Mouse (Mus musculus): ENCODE data around the gene Olfr790. TPM values are rescaled to one million over a fixed set of nuclear protein-coding genes. Genes with fewer than 3 reads are reported as not detected.

The Olfr790 gene
- polyA plus RNA-seq (2014; fragmentation: Nextera tagmentation; extraction: Ambion mirVana): not detected in 2 replicates

- no peak within 1 kb of the TSS for H3K9ac ChIP-seq (ENCODE audit: low read length)
- no peak within 1 kb of the TSS for H3K27ac ChIP-seq (ENCODE audit: low read depth)
- no peaks in the 10 kb centered on the region for H3K27me3 ChIP-seq (replicated peaks; ENCODE audit: control insufficient read depth, insufficient read depth, low read length)
- no peaks in the 10 kb centered on the region for H3K36me3 ChIP-seq (ENCODE audit: control insufficient read depth, insufficient read depth, low read length)
- no peak within 1 kb of the TSS for H3K4me2 ChIP-seq (ENCODE audit: low read length)
- H3K4me3 ChIP-seq (ENCODE audit: low read depth, low read length): no peak within 1 kb of the TSS
- no peak for DNase-seq (ENCODE audit: low spot score)
- ATAC-seq (replicated peaks; ENCODE audit: low FRiP score, low TSS enrichment, low read depth): no peak
- no peaks in the 10 kb centered on the region for H3K9me3 ChIP-seq (ENCODE audit: control insufficient read depth, low read length)
- H3K4me1 ChIP-seq (replicated peaks; ENCODE audit: control insufficient read depth, insufficient read depth, low read length): no peaks in the 10 kb centered on the region
Observed at GRCm38 (mm10) chr10:129498192-129498591, at the start of gene Olfr790. Olfr790 (plus strand) TSS chr10:129498492.

GRCm38 (mm10) chr10:129461562-129461961, 36.7 kb upstream of the Olfr790 start, which contains the start of gene Olfr787:
Olfr787 (plus strand) TSS chr10:129461862.
- Histone ChIP-seq H3K4me2 (ENCODE audit: low read length) (no peak within 1 kb of the TSS), H3K4me1 (replicated peaks; ENCODE audit: control insufficient read depth, insufficient read depth, low read length) (no peaks in the 10 kb centered on the region), H3K4me3 (ENCODE audit: low read depth, low read length) (no peak within 1 kb of the TSS), H3K9ac (ENCODE audit: low read length) (no peak within 1 kb of the TSS), H3K9me3 (ENCODE audit: control insufficient read depth, low read length) (no peaks in the 10 kb centered on the region), H3K36me3 (ENCODE audit: control insufficient read depth, insufficient read depth, low read length) (no peaks in the 10 kb centered on the region), H3K27me3 (replicated peaks; ENCODE audit: control insufficient read depth, insufficient read depth, low read length) (no peaks in the 10 kb centered on the region), H3K27ac (ENCODE audit: low read depth) (no peak within 1 kb of the TSS)
- 81% methylated on average over 3 of the region's 3 CpGs for WGBS
- no peak for ATAC-seq (replicated peaks; ENCODE audit: low FRiP score, low TSS enrichment, low read depth)
- no peak for DNase-seq (ENCODE audit: low spot score)

- Histone ChIP-seq H3K4me1 (replicated peaks; ENCODE audit: control insufficient read depth, insufficient read depth, low read length) (no peaks in the 10 kb centered on the region), H3K36me3 (ENCODE audit: control insufficient read depth, insufficient read depth, low read length) (no peaks in the 10 kb centered on the region), H3K27me3 (replicated peaks; ENCODE audit: control insufficient read depth, insufficient read depth, low read length) (no peaks in the 10 kb centered on the region), H3K4me3 (ENCODE audit: low read depth, low read length) (no peak within 1 kb of the TSS), H3K9me3 (ENCODE audit: control insufficient read depth, low read length) (no peaks in the 10 kb centered on the region), H3K27ac (ENCODE audit: low read depth) (no peak within 1 kb of the TSS), H3K4me2 (ENCODE audit: low read length) (no peak within 1 kb of the TSS), H3K9ac (ENCODE audit: low read length) (no peak within 1 kb of the TSS)
- DNase-seq (ENCODE audit: low spot score) (no peak), ATAC-seq (replicated peaks; ENCODE audit: low FRiP score, low TSS enrichment, low read depth) (no peak)
Observed at GRCm38 (mm10) chr10:129470698-129471097, 27.6 kb upstream of the Olfr790 start, which contains the start of gene Olfr788. Olfr788 (plus strand) TSS chr10:129470998.

- H3K4me3 ChIP-seq (ENCODE audit: low read depth, low read length): no peak overlapping the region
- H3K9ac ChIP-seq (ENCODE audit: low read length): no peak overlapping the region
- no peak for ATAC-seq (replicated peaks; ENCODE audit: low FRiP score, low TSS enrichment, low read depth)
- H3K4me2 ChIP-seq (ENCODE audit: low read length): no peak overlapping the region
- H3K27ac ChIP-seq (ENCODE audit: low read depth): no peak overlapping the region
- DNase-seq (ENCODE audit: low spot score): no peak
- WGBS: 64% methylated on average over 2 of the region's 2 CpGs
- no peaks in the 10 kb centered on the region for H3K36me3 ChIP-seq (ENCODE audit: control insufficient read depth, insufficient read depth, low read length)
- no peaks in the 10 kb centered on the region for H3K4me1 ChIP-seq (replicated peaks; ENCODE audit: control insufficient read depth, insufficient read depth, low read length)
- no peaks in the 10 kb centered on the region for H3K27me3 ChIP-seq (replicated peaks; ENCODE audit: control insufficient read depth, insufficient read depth, low read length)
- H3K9me3 ChIP-seq (ENCODE audit: control insufficient read depth, low read length): no peaks in the 10 kb centered on the region
Observed at GRCm38 (mm10) chr10:129473256-129473655, 25.0 kb upstream of the Olfr790 start.

GRCm38 (mm10) chr10:129473723-129474122, 24.6 kb upstream of the Olfr790 start:
- no peaks in the 10 kb centered on the region for H3K36me3 ChIP-seq (ENCODE audit: control insufficient read depth, insufficient read depth, low read length)
- no peaks in the 10 kb centered on the region for H3K9me3 ChIP-seq (ENCODE audit: control insufficient read depth, low read length)
- H3K27me3 ChIP-seq (replicated peaks; ENCODE audit: control insufficient read depth, insufficient read depth, low read length): no peaks in the 10 kb centered on the region
- H3K4me1 ChIP-seq (replicated peaks; ENCODE audit: control insufficient read depth, insufficient read depth, low read length): no peaks in the 10 kb centered on the region
- DNase-seq (ENCODE audit: low spot score): no peak
- no peak for ATAC-seq (replicated peaks; ENCODE audit: low FRiP score, low TSS enrichment, low read depth)
- H3K27ac ChIP-seq (ENCODE audit: low read depth): no peak overlapping the region
- no peak overlapping the region for H3K9ac ChIP-seq (ENCODE audit: low read length)
- H3K4me3 ChIP-seq (ENCODE audit: low read depth, low read length): no peak overlapping the region
- H3K4me2 ChIP-seq (ENCODE audit: low read length): no peak overlapping the region

- ATAC-seq (replicated peaks; ENCODE audit: low FRiP score, low TSS enrichment, low read depth) (no peak), DNase-seq (ENCODE audit: low spot score) (no peak)
- Histone ChIP-seq H3K9ac (ENCODE audit: low read length) (no peak within 1 kb of the TSS), H3K4me1 (replicated peaks; ENCODE audit: control insufficient read depth, insufficient read depth, low read length) (no peaks in the 10 kb centered on the region), H3K36me3 (ENCODE audit: control insufficient read depth, insufficient read depth, low read length) (no peaks in the 10 kb centered on the region), H3K27me3 (replicated peaks; ENCODE audit: control insufficient read depth, insufficient read depth, low read length) (no peaks in the 10 kb centered on the region), H3K9me3 (ENCODE audit: control insufficient read depth, low read length) (no peaks in the 10 kb centered on the region), H3K4me2 (ENCODE audit: low read length) (no peak within 1 kb of the TSS), H3K4me3 (ENCODE audit: low read depth, low read length) (no peak within 1 kb of the TSS), H3K27ac (ENCODE audit: low read depth) (no peak within 1 kb of the TSS)
- WGBS: 58% methylated on average over 2 of the region's 2 CpGs
Observed at GRCm38 (mm10) chr10:129484452-129484851, 13.8 kb upstream of the Olfr790 start, which contains the start of gene Olfr789. Olfr789 (plus strand) TSS chr10:129484752.

- H3K27ac ChIP-seq (ENCODE audit: low read depth): no peak overlapping the region
- WGBS: 80% methylated on average over 2 of the region's 2 CpGs
Observed at GRCm38 (mm10) chr10:129490101-129490500, 8.2 kb upstream of the Olfr790 start.

GRCm38 (mm10) chr10:129521492-129521891, 23.2 kb downstream of the Olfr790 start, which contains the start of gene Olfr791:
Olfr791 (plus strand) TSS chr10:129521792.
- H3K4me2 ChIP-seq (ENCODE audit: low read length): no peak within 1 kb of the TSS
- no peaks in the 10 kb centered on the region for H3K27me3 ChIP-seq (replicated peaks; ENCODE audit: control insufficient read depth, insufficient read depth, low read length)
- H3K27ac ChIP-seq (ENCODE audit: low read depth): no peak within 1 kb of the TSS
- H3K4me3 ChIP-seq (ENCODE audit: low read depth, low read length): no peak within 1 kb of the TSS
- ATAC-seq (replicated peaks; ENCODE audit: low FRiP score, low TSS enrichment, low read depth): no peak
- 70% methylated on average over 3 of the region's 3 CpGs for WGBS
- H3K36me3 ChIP-seq (ENCODE audit: control insufficient read depth, insufficient read depth, low read length): no peaks in the 10 kb centered on the region
- no peaks in the 10 kb centered on the region for H3K9me3 ChIP-seq (ENCODE audit: control insufficient read depth, low read length)
- DNase-seq (ENCODE audit: low spot score): no peak
- no peaks in the 10 kb centered on the region for H3K4me1 ChIP-seq (replicated peaks; ENCODE audit: control insufficient read depth, insufficient read depth, low read length)
- no peak within 1 kb of the TSS for H3K9ac ChIP-seq (ENCODE audit: low read length)

More at GRCm38 (mm10) chr10:129490101-129490500, 8.2 kb upstream of the Olfr790 start:
- no peaks in the 10 kb centered on the region for H3K27me3 ChIP-seq (replicated peaks; ENCODE audit: control insufficient read depth, insufficient read depth, low read length)
- H3K9me3 ChIP-seq (ENCODE audit: control insufficient read depth, low read length): no peaks in the 10 kb centered on the region
- H3K4me3 ChIP-seq (ENCODE audit: low read depth, low read length): no peak overlapping the region
- no peak for ATAC-seq (replicated peaks; ENCODE audit: low FRiP score, low TSS enrichment, low read depth)
- H3K9ac ChIP-seq (ENCODE audit: low read length): no peak overlapping the region
- H3K36me3 ChIP-seq (ENCODE audit: control insufficient read depth, insufficient read depth, low read length): no peaks in the 10 kb centered on the region
- H3K4me2 ChIP-seq (ENCODE audit: low read length): no peak overlapping the region
- no peaks in the 10 kb centered on the region for H3K4me1 ChIP-seq (replicated peaks; ENCODE audit: control insufficient read depth, insufficient read depth, low read length)
- DNase-seq (ENCODE audit: low spot score): no peak

- H3K36me3 ChIP-seq (ENCODE audit: control insufficient read depth, insufficient read depth, low read length): no peaks in the 10 kb centered on the region
- H3K4me3 ChIP-seq (ENCODE audit: low read depth, low read length): no peak within 1 kb of the TSS
- no peak within 1 kb of the TSS for H3K9ac ChIP-seq (ENCODE audit: low read length)
- H3K4me1 ChIP-seq (replicated peaks; ENCODE audit: control insufficient read depth, insufficient read depth, low read length): no peaks in the 10 kb centered on the region
- 85% methylated on average over 1 of the region's 1 CpGs for whole genome bisulfite sequencing
- ATAC-seq (replicated peaks; ENCODE audit: low FRiP score, low TSS enrichment, low read depth) (no peak), DNase-seq (ENCODE audit: low spot score) (no peak)
- H3K27ac ChIP-seq (ENCODE audit: low read depth): no peak within 1 kb of the TSS
- H3K4me2 ChIP-seq (ENCODE audit: low read length): no peak within 1 kb of the TSS
- no peaks in the 10 kb centered on the region for H3K9me3 ChIP-seq (ENCODE audit: control insufficient read depth, low read length)
- no peaks in the 10 kb centered on the region for H3K27me3 ChIP-seq (replicated peaks; ENCODE audit: control insufficient read depth, insufficient read depth, low read length)
Observed at GRCm38 (mm10) chr10:129538862-129539261, 40.6 kb downstream of the Olfr790 start, which contains the start of gene Olfr792. Olfr792 (plus strand) TSS chr10:129539162.

Data from intestine, embryonic 14.5 days (tissue).